Mouse (Mus musculus): ENCODE results near the gene Fam53b. TPM values are rescaled to one million over a fixed set of nuclear protein-coding genes. Genes with fewer than 3 reads are reported as not detected.

Gene Fam53b
- polyA plus RNA-seq, 1 experiment, result 52.4 TPM

DNA sequence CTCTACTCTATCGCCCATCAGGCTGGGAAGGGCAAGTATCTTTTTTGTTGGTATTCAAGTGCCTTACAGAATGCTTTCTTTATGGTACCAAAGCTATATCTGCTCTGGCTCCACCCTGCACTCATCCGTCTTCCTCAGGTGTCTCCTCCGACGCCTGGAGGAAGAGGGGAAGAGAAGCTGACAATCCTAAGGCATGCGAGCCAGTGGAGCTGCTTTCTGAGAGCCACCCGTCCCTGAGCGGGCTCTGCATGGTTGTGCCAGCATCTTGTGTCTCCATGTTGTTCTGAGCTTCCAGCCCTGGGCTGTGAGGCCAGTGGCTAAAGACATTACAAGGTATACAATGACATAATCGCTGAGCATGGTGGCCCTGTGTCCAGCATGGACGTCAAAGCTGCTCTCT, 79.5 kb downstream of the Fam53b start:
- no peak for TF ChIP-seq POLR2A (IDR thresholded peaks at IDR 0.05; ENCODE audit: low read depth, low read length)
- no peak for TF ChIP-seq CTCF (IDR thresholded peaks at IDR 0.05; ENCODE audit: extremely low read depth, insufficient read depth, insufficient read length, insufficient replicate concordance)
- Histone ChIP-seq H3K4me3 (ENCODE audit: extremely low read depth, insufficient read depth, insufficient read length) (no peak overlapping the region), H3K27me3 (ENCODE audit: control insufficient read depth, insufficient read depth, low read length) (no peaks in the 10 kb centered on the region), H3K36me3 (ENCODE audit: control insufficient read depth, insufficient read depth, low read length) (0 out of 2 replicates have a peak, but pooled peaks cover 2% of the 10 kb centered on the region), H3K4me1 (ENCODE audit: control insufficient read depth, insufficient read depth, insufficient read length) (peaks cover 40% of the 10 kb centered on the region), H3K27ac (ENCODE audit: insufficient read depth, low read length) (no peak overlapping the region)
- DNase-seq (ENCODE audit: low read depth in 1 of 2, low spot score in 2 of 2), result no peak
- 97% methylated on average over 9 of the region's 9 CpGs for WGBS

DNA sequence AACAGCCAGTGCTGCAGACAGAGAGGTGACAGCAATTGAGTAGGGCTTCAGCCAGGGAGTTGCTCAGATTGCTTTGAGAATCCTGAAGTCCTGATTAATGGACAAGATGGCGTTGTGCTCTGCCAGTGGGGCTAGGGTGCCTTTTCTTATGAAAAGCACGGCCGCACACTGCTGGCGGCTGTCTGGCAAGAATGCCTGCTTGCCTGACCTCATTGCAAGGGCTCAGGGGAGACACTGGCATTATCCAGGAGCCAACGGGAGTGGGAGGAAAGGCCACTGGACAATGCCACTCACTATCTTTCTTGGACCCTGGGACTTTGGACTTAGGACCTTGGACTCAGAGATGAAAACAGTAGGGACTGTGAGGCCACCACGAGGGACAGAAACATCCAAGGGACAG, 80.2 kb downstream of the Fam53b start:
- WGBS, result 89% methylated on average over 6 of the region's 6 CpGs
- DNase-seq (ENCODE audit: low read depth in 1 of 2, low spot score in 2 of 2), result no peak
- Histone ChIP-seq H3K27me3 (ENCODE audit: control insufficient read depth, insufficient read depth, low read length) (no peaks in the 10 kb centered on the region), H3K4me1 (ENCODE audit: control insufficient read depth, insufficient read depth, insufficient read length) (peaks cover 39% of the 10 kb centered on the region), H3K4me3 (ENCODE audit: extremely low read depth, insufficient read depth, insufficient read length) (no peak overlapping the region), H3K36me3 (ENCODE audit: control insufficient read depth, insufficient read depth, low read length) (0 out of 2 replicates have a peak, but pooled peaks cover 2% of the 10 kb centered on the region), H3K27ac (ENCODE audit: insufficient read depth, low read length) (0 out of 2 replicates have a peak overlapping the region, but pooled peaks have one; percentile 2)
- TF ChIP-seq CTCF (IDR thresholded peaks at IDR 0.05; ENCODE audit: extremely low read depth, insufficient read depth, insufficient read length, insufficient replicate concordance) (no peak), POLR2A (IDR thresholded peaks at IDR 0.05; ENCODE audit: low read depth, low read length) (no peak)

DNA sequence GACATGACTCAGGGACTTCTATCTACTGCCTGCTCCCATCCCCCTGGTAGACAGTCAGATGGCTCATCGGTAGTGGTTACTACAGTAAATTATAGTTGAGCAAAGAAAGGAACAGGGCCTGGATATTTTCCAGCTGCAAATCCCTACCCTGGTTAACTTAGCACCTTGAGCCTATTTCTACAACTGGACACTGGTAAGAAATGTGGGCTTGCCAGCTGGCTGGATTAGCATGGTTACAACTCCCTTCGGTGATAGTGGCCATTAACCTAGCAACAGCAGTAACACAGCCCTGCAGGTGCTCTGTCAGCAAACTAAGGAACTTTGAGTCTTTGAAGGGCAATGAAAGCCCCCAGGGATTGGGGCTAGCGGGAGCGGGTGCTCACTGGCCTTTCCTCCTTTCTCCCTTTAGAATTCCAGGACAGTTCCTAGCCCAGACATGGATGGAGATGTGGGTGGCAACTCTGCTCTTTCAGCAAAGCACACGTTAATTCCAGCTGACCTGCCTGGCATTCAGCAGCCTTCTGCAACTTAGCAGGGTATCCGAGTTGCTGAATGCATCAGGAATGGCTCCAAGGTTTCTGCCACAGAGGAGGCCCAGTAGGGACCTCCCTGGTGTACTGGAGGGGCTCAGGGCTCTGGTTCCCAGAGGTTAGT, 81.4 kb downstream of the Fam53b start:
- 0 out of 2 replicates have a peak, but pooled peaks cover 2% of the 10 kb centered on the region for H3K36me3 ChIP-seq (ENCODE audit: control insufficient read depth, insufficient read depth, low read length)
- WGBS, result 78% methylated on average over 6 of the region's 6 CpGs
- H3K27ac ChIP-seq (ENCODE audit: insufficient read depth, low read length), result no peak overlapping the region
- no peak overlapping the region for H3K4me3 ChIP-seq (ENCODE audit: extremely low read depth, insufficient read depth, insufficient read length)
- DNase-seq (ENCODE audit: low read depth in 1 of 2, low spot score in 2 of 2), result no peak
- H3K27me3 ChIP-seq (ENCODE audit: control insufficient read depth, insufficient read depth, low read length), result no peaks in the 10 kb centered on the region
- H3K4me1 ChIP-seq (ENCODE audit: control insufficient read depth, insufficient read depth, insufficient read length), result peaks cover 28% of the 10 kb centered on the region
- no peak for TF ChIP-seq POLR2A (IDR thresholded peaks at IDR 0.05; ENCODE audit: low read depth, low read length)

DNA sequence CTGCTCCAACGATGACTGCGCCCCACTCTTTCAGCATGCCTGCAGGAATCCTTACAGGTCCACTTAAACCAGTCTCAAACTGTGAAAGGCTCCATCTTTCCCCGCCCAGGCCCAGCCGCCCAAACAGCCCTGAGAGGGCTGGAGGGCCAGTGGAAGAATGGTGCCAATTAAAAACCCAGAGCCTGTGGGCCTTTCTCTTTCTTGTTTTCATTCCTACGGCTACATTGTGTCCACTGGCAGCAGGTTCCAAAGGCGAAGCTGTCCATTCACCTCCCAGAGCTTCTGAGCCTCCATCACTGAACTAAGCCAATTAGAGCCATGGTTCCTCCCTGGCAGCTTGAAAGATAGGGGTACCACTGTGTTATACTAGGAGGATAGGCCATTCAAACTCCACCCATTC, 82.1 kb downstream of the Fam53b start:
- DNase-seq (ENCODE audit: low read depth in 1 of 2, low spot score in 2 of 2), result no peak
- no peak overlapping the region for H3K4me3 ChIP-seq (ENCODE audit: extremely low read depth, insufficient read depth, insufficient read length)
- no peak overlapping the region for H3K27ac ChIP-seq (ENCODE audit: insufficient read depth, low read length)
- TF ChIP-seq POLR2A (IDR thresholded peaks at IDR 0.05; ENCODE audit: low read depth, low read length), result no peak
- TF ChIP-seq CTCF (IDR thresholded peaks at IDR 0.05; ENCODE audit: extremely low read depth, insufficient read depth, insufficient read length, insufficient replicate concordance), result no peak
- 92% methylated on average over 6 of the region's 6 CpGs for WGBS
- no peaks in the 10 kb centered on the region for H3K27me3 ChIP-seq (ENCODE audit: control insufficient read depth, insufficient read depth, low read length)
- peaks cover 25% of the 10 kb centered on the region for H3K4me1 ChIP-seq (ENCODE audit: control insufficient read depth, insufficient read depth, insufficient read length)
- H3K36me3 ChIP-seq (ENCODE audit: control insufficient read depth, insufficient read depth, low read length), result 0 out of 2 replicates have a peak, but pooled peaks cover 2% of the 10 kb centered on the region

DNA sequence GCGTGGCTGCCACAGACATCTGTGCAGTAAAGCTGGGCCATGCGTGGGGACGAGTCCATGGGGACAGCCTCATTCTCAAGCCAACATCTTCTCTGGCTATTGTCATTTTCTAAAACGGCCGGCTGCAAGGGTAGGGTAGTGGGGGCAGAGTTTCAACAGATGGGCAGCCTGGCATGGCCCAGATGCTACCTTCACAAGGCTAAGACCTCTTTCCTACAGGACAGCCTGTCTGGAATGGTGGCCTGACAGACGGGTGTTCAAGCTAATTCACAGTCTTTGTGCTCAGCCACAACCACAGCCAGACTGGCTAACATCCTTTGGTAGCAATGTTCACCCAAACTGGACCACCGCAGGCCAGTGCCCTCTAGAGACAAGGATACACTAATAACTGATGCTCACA, 83.2 kb downstream of the Fam53b start:
- Histone ChIP-seq H3K27me3 (ENCODE audit: control insufficient read depth, insufficient read depth, low read length) (no peaks in the 10 kb centered on the region), H3K27ac (ENCODE audit: insufficient read depth, low read length) (peak overlapping the region; percentile 44; the same call in 1 of the 2 replicates), H3K4me1 (ENCODE audit: control insufficient read depth, insufficient read depth, insufficient read length) (peaks cover 15% of the 10 kb centered on the region; the same call in 1 of the 2 replicates), H3K36me3 (ENCODE audit: control insufficient read depth, insufficient read depth, low read length) (0 out of 2 replicates have a peak, but pooled peaks cover 1% of the 10 kb centered on the region), H3K4me3 (ENCODE audit: extremely low read depth, insufficient read depth, insufficient read length) (no peak overlapping the region)
- TF ChIP-seq CTCF (IDR thresholded peaks at IDR 0.05; ENCODE audit: extremely low read depth, insufficient read depth, insufficient read length, insufficient replicate concordance) (no peak), POLR2A (IDR thresholded peaks at IDR 0.05; ENCODE audit: low read depth, low read length) (no peak)
- WGBS, result 57% methylated on average over 7 of the region's 7 CpGs
- DNase-seq (ENCODE audit: low read depth in 1 of 2, low spot score in 2 of 2), result no peak

DNA sequence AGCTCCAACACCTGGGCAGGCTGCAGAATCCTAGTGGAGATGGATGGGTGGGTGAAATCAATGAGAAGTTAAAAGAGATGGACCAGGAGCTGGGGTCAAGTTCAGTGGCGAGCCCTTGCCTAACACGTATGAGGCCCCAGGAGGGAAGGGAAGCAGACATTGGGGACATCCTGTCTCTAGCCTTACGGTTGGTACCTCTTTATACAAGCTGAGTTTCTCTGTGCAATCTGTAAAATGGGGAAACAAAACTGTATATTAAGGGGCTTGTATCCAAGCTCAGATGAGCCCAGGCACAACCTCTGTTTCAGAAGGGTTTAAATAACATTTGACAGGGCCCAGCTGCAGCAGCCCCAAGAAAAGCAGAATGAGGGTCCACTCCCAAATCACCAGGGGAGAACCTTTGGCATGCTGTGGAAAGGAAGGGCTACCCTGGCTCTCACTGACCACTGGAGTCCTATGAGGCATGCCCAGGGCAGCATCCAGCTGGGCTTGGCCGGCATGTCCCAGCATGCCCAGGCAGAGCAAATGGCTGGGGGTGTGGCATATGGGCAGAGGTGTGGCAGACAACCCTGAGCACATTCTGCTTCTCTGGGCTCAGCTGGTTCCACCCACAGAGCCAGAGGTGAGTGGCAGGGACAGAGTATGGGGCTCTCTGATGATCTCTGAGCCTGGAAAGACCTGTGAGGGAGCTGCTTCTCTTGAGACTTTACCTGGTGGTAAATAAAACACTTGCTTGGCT, 84.4 kb downstream of the Fam53b start:
- peaks cover 21% of the 10 kb centered on the region for H3K4me1 ChIP-seq (ENCODE audit: control insufficient read depth, insufficient read depth, insufficient read length)
- 0 out of 2 replicates have a peak, but pooled peaks cover 1% of the 10 kb centered on the region for H3K36me3 ChIP-seq (ENCODE audit: control insufficient read depth, insufficient read depth, low read length)
- no peak for DNase-seq (ENCODE audit: low read depth in 1 of 2, low spot score in 2 of 2)
- H3K4me3 ChIP-seq (ENCODE audit: extremely low read depth, insufficient read depth, insufficient read length), result no peak overlapping the region
- TF ChIP-seq CTCF (IDR thresholded peaks at IDR 0.05; ENCODE audit: extremely low read depth, insufficient read depth, insufficient read length, insufficient replicate concordance) (no peak), POLR2A (IDR thresholded peaks at IDR 0.05; ENCODE audit: low read depth, low read length) (no peak)
- peak overlapping the region; percentile 44 for H3K27ac ChIP-seq (ENCODE audit: insufficient read depth, low read length)
- no peaks in the 10 kb centered on the region for H3K27me3 ChIP-seq (ENCODE audit: control insufficient read depth, insufficient read depth, low read length)
- WGBS, result 26% methylated on average over 4 of the region's 4 CpGs
